Mouse (Mus musculus): ENCODE results near the gene Tmem209. TPM values are rescaled to one million over a fixed set of nuclear protein-coding genes. Genes with fewer than 3 reads are reported as not detected.

Gene Tmem209
- total RNA-seq (2015) (46.5 and 62.6 TPM in 2 replicates), total RNA-seq (2017) (29.4 and 31.7 TPM in 2 replicates)

DNA sequence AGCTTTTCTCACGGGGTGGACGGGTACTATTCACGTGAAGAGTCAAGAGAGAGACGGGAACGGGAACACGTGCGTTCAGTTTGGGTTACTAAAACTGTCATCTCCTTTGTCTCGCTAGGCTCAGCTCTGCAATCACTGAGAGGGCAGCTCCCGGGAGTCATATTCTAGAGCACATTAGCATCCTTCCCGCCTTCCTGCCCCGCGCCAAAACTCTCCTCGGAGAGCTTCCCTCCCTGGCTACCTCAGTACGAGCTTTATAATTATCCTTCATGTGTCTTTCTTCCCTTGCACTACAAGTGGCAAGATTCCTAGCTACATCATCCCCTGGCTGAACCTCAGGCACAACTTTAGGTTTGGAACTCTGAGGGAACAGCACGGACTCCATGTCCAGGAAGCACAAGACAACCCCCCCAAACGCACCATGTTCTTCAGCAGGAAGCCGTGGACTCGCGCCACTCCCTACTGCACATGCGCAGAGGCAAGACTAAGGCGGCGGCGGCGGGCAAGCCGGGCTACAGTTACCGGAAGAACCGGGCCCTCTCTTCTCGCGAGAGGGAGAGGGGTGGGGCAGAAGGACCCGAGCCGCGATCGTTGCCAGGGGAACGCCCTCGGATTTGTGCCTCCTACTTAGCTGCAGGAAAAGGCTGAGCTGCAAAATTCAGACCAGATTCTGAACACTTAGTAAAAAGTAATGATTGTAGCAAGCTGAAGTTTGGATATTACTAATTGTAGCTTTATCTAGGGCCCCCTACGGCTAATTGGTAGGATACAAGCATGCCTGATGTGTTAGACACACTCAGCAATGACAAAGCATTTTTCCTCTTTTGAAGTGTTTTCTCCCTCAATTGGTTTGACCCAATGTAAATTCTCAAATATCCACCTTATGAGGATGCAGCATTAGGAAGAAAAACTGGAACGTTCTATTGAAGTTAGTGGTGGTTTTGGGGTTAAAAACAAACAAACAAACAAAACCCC is at the start of gene Tmem209, which contains the start of gene Ssmem1:
Gene Tmem209 (minus strand): TSS at position 519 of the 975 bp plus-strand sequence.
Gene Ssmem1 (plus strand): TSS at position 585 of the 975 bp plus-strand sequence.
- ATAC-seq (replicated peaks; ENCODE audit: poor library complexity), result peak; percentile 99

GRCm38 (mm10) chr6:30556080-30556479 is 46.5 kb upstream of the Tmem209 start:
- 0 out of 2 replicates have a peak, but pooled peaks have one; percentile 42 for ATAC-seq (replicated peaks; ENCODE audit: poor library complexity)

GRCm38 (mm10) chr6:30554621-30555170 is 45.1 kb upstream of the Tmem209 start:
- no peak for ATAC-seq (replicated peaks; ENCODE audit: poor library complexity)

DNA sequence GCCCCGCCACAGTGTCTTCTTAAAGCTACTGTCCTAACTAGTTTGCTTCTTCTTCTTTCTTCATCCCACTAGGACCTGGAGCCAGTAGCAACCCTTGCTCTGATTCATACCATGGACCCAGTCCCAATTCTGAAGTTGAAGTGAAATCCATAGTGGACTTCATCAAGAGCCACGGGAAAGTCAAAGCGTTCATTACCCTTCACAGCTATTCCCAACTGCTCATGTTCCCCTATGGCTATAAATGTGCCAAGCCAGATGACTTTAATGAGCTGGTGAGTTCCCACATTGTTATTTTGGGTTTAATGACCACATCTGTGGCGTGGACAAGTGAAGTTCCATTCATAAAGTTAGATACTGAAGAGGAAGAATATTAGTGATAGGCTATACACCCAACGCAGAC is 44.5 kb upstream of the Tmem209 start:
- ATAC-seq (replicated peaks; ENCODE audit: poor library complexity), result no peak

- ATAC-seq (replicated peaks; ENCODE audit: poor library complexity), result no peak
Observed at GRCm38 (mm10) chr6:30553381-30554010, 43.9 kb upstream of the Tmem209 start.

DNA sequence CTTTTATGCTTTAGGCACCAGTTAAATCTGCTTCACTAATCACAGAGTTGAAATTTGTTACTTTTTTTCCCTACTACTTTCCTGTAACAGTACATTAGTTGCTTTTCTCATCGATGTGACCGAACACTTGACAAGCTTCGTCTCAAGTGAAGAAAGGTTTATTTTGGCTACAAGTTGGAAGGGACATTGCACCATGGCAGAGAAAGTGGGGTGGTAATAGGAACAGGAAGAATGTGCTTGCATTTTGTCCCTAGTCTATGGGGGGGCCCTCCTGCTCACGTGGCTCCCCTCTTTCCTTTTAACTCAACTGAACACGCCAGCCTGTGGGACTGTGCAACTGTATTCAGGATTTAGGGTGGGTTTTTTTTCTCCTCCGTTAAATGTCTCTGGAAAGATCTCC is 43.0 kb upstream of the Tmem209 start:
- peak; percentile 58 for ATAC-seq (replicated peaks; ENCODE audit: poor library complexity)

- ATAC-seq (replicated peaks; ENCODE audit: poor library complexity), result peak; percentile 37; the same call in 1 of the 2 replicates
Observed at GRCm38 (mm10) chr6:30551644-30552580, 42.3 kb upstream of the Tmem209 start.

DNA sequence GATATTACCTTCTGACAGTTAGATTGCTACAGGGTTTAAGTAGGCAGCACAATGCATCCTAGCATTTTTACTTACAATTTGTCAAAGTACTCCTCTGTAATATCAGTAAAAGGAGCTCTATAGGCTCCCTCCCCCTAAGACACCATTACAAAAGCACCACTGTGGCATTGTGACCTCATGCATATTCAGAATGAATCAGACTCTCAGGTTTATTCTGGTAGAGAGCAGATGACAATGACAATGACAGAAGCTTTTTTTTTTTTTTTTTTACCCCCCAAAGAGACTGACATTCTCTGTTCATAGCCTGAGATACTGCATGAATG is 41.6 kb upstream of the Tmem209 start:
- ATAC-seq (replicated peaks; ENCODE audit: poor library complexity), result no peak

- ATAC-seq (replicated peaks; ENCODE audit: poor library complexity), result no peak
Observed at GRCm38 (mm10) chr6:30550496-30551192, 41.1 kb upstream of the Tmem209 start.

DNA sequence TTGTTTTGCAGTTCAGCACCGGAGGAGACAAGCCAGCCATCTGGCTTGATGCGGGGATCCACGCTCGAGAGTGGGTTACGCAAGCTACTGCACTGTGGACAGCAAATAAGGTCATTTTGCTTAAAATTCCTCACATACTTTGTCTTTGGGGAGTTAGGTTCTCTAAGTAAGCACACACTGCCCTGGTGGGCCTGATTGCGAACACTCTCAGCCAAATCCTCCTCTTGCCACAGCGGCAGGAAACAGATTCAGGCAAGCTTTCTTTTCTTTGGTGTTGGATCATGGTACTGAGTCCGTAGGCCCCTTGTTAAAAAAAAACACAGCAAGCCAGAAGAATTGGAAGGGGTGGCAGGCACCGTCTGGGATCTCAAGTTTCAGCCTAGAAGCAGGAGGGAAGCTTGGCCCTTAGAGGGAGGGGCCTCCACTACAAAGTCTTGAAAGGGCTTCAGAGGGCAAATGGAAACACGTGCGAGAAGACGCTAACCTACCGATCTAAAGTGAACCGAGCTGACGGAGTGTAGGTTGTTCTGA is 39.7 kb upstream of the Tmem209 start:
- ATAC-seq (replicated peaks; ENCODE audit: poor library complexity), result no peak

GRCm38 (mm10) chr6:30547656-30548306 is 38.2 kb upstream of the Tmem209 start:
- peak; percentile 52 for ATAC-seq (replicated peaks; ENCODE audit: poor library complexity)

- no peak for ATAC-seq (replicated peaks; ENCODE audit: poor library complexity)
Observed at GRCm38 (mm10) chr6:30547274-30547645, 37.7 kb upstream of the Tmem209 start.

DNA sequence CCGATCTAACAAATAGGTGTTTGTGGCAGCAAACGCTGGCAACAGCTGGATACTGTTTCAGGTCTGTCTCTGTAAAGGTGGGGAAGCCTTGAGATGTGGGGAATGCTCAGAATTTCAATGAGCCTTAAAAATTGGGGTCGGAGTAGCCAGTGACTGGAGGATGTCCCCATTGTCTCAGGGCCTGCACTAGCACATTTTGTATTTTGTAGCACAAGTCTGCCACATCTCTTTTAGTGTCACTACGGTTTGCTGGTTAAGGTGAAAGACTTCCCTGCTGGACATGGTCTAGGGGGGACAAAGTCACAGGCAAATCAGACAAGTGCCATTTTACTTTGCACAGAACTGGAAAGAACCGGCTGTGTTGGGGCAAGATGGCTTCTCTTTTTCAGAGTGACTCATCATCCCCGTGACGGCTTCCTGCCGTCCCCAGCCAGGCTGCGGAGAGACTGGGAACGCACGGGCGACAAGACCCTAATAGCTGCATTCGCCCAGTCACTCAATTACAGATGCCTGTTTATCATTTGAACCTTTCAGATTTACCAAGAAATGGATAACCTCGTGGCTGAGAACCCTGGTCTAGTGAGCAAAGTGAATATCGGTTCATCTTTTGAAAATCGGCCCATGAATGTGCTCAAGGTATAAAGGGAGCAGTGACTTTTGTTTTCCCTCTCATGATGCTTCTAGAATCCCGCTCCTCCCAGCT is 37.1 kb upstream of the Tmem209 start:
- ATAC-seq (replicated peaks; ENCODE audit: poor library complexity), result peak; percentile 77

- ATAC-seq (replicated peaks; ENCODE audit: poor library complexity), result no peak
Observed at GRCm38 (mm10) chr6:30545689-30546088, 36.1 kb upstream of the Tmem209 start.

DNA sequence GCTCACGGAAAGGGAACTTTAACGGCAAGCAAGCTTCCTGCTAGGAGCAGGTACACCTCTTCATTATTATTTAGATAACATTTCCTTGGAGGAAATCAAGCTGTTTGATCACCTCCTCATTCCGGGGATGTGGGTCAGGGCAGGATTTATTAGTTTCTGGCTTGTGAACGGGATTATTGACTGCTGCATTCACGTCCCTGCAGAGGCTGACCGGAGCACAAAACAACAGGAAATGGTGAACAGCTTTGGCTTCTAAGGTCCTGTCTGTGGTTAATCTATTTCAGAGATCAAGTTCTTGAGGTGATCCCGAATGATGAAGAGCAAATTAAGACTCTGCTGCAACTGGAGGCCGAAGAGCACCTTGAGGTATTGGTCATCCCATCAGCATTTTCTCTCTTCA is 34.3 kb upstream of the Tmem209 start:
- ATAC-seq (replicated peaks; ENCODE audit: poor library complexity), result no peak

DNA sequence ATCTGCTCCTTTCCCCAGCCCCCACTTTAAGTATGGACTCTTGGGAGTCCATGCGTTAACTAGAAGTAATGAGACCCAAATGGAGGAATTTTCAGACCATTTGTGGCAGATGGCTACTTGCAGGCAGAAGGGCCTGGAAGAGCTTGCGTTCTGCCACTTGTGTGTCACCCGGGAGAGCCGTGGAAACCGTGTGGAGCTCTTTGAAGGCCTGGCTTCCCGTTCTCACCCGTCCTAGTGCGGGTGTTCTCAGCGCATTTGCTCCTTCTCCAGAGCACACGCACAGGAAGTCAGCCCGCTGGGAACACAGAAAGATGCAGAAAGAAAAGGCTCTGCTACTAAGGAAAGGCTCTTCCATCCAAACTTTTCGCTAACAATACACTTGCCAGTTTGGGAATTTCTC is 33.5 kb upstream of the Tmem209 start:
- no peak for ATAC-seq (replicated peaks; ENCODE audit: poor library complexity)

GRCm38 (mm10) chr6:30542277-30542676 is 32.7 kb upstream of the Tmem209 start:
- ATAC-seq (replicated peaks; ENCODE audit: poor library complexity), result no peak

DNA sequence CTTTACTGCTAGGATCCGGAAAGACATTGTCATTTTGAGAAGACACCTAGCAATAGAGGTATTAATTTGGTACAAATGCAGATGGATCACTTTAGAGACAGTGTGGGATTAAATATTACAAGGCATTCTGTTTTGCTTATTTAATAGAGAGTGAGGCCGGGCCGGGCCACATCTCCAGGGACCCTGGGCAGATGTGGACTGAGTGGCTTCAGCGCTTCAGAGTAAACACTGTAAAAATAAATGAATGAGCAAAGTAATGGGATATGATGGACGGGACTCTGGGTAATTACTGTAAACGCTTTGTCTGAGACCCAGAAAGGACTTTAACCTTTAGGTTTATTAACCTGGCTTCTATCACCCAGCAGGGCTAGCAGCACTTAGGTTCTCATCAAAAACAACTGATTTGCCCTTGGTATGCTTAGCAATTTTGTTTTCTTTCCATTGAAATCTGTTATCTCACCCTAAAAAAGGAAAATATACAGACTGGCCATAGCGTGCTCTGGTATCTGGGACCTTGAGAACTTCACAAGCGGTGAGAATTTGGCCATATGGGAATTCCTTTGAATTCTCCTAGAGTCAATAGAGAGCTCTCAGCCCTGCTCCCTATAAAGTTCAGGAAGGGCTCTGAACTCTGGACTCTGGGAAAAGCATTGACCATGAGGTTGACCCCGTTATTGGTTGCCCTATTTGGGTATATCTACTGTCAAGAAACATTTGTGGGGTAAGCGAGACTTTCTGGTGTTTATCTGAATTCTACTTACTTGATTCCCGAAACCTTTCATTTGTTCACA is 31.6 kb upstream of the Tmem209 start, which contains the start of gene Cpa2:
Gene Cpa2 (plus strand): TSS at position 574 of the 791 bp plus-strand sequence.
- ATAC-seq (replicated peaks; ENCODE audit: poor library complexity), result no peak
